Mouse (Mus musculus) Patski (cell line): ENCODE results near the gene Camta1. TPM values are rescaled to one million over a fixed set of nuclear protein-coding genes. Genes with fewer than 3 reads are reported as not detected.

ENCODE experiments used
- ATAC-seq: fragments of 100-300 bp; one replicate; pipeline ENCODE4 v1.8.0; 2021
- CTCF ChIA-PET: fragments of 350-600 bp; sonication (Branson Sonifier 250); formaldehyde crosslinking; loops from one replicate; lab custom pipeline; 2022; ENCODE audit warnings: inconsistent platforms; lab: Charles Lee
- POLR2A ChIA-PET: fragments of 350-600 bp; sonication (Branson Sonifier 250); formaldehyde crosslinking; loops from one replicate; lab custom pipeline; 2022; ENCODE audit warnings: antibody characterized with exemption, inconsistent platforms; lab: Charles Lee
- DNase-seq: peaks from one replicate; pipeline ENCODE4 v3.0.0-alpha.2; 2011; ENCODE audit warnings: low read depth, low spot score
- H3K27me3 ChIP-seq: fragments of 371-371 bp; one replicate; pipeline ENCODE4 v1.5.1; 2021
- CTCF ChIP-seq: fragments of 100-300 bp; IDR thresholded peaks from one replicate; pipeline ENCODE4 v1.5.1; 2021
- in situ Hi-C: fragments of 300-500 bp; cut with MboI; formaldehyde crosslinking; loops from 3 replicates; pipeline ENCODE4 v1.11.1; 2018; ENCODE audit warnings: low pct_unique_long_range_greater_than_20kb, mixed read lengths
- polyA plus RNA-seq: library from polyadenylated mRNA; unstranded; gene quantifications from one replicate; pipeline ENCODE4 v1.2.3, GENCODE M21; 2021

The Camta1 gene
- polyA plus RNA-seq, 1 experiment from 2014 or later, result 28.0 TPM

DNA sequence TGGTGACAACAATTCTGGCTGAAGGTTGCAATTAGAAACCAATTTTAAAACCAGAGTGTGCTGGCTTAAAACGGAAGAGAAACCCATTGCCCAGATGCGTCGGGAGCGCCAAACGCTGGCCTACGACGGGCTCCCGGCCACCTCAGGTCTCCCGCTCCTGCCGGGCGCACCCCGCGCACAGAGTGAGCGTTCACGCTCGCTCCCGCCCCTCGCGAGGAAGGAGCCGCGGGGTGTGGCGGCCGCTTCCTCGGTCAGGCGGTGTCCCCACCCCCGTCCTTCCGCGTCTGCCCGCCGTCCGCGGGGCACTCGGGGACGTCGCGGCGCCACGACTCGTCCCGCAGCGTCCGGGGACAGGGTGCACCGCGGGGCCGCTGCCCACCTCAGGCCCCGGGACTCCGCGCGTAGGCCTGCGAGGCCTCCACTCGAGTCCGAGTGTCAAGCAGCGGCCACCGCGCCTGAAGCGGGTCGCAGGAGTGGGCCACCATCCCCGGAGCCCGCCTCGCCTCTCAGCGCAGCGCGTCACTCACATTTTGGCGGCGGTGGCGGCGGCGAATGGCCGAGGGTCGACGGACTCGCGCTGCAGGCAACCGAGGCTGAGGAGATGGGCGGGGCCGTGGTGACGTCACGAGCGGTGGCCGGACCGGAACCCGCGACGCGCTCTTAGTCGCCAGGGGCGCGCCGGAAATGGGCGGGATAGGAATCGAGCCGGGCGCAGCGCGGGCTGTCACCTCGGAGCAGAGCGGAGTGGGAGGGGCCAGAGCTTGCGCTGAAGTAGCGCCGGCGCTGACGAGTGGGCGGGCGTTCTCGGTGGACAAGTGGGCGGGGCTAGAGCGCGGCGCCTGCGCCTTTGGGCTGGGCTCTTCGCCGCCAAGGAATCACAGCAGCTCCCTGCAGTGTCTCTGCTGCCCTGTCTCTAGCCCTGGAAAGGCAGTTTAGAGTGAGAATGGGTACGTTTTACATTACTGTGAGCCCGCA lies 804.0 kb downstream of the Camta1 start, which contains the start of gene Vamp3:
TSS of gene Vamp3 (minus strand) at position 617 of the 975 bp plus-strand sequence.
- in situ Hi-C loops, result no loop called here
- peak; percentile 97 for ATAC-seq
- CTCF ChIA-PET, result no interaction called here
- no peaks in the 10 kb centered on the region for H3K27me3 ChIP-seq
- POLR2A ChIA-PET, result no interaction called here
- TF ChIP-seq CTCF, result no peak
- DNase-seq, result peak; percentile 65

DNA sequence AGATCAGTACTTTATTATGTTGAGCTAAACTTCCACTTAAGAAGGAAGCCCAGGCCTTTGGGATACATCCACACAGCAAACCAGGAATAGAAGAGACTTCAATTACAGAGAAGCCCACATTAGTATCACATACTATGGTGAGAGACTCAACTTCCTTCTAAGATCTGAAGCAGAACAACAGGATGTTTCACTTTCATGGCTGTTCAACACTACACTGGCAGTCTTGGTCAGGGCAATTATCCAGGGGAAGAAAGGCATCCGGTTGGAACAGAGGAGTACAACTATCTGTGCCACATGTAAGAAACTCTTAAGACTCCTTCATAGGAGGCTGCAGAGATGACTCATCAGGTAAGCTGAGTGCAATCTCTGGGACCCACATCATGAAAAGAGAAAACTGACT lies 810.5 kb downstream of the Camta1 start:
- POLR2A ChIA-PET, result no interaction called here
- CTCF ChIA-PET, result no interaction called here
- no peaks in the 10 kb centered on the region for H3K27me3 ChIP-seq
- TF ChIP-seq CTCF, result no peak
- ATAC-seq (no peak), DNase-seq (no peak)
- in situ Hi-C loops, result no loop called here

DNA sequence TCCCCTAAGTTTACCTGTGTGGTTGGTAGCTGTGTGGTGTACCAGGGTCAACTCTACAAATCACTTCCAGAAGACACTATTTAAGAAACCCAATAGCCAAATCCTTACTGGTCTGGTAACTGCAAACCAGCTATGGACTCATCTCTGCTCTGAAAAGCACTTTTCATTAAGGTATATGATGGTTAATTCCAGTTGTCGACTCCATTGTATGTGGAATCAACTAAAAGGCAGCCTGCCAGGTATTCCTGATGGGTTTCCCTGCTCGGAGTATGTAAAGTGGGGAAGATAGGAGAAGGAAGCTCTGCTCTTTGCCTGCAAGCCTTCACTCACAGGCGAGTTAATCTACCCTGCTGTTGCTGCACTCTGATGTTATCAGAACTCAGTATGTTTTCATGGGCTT lies 815.2 kb downstream of the Camta1 start:
- TF ChIP-seq CTCF, result no peak
- DNase-seq (no peak), ATAC-seq (no peak)
- in situ Hi-C loops, result no loop called here
- CTCF ChIA-PET, result no interaction called here
- no peaks in the 10 kb centered on the region for H3K27me3 ChIP-seq
- POLR2A ChIA-PET, result no interaction called here

DNA sequence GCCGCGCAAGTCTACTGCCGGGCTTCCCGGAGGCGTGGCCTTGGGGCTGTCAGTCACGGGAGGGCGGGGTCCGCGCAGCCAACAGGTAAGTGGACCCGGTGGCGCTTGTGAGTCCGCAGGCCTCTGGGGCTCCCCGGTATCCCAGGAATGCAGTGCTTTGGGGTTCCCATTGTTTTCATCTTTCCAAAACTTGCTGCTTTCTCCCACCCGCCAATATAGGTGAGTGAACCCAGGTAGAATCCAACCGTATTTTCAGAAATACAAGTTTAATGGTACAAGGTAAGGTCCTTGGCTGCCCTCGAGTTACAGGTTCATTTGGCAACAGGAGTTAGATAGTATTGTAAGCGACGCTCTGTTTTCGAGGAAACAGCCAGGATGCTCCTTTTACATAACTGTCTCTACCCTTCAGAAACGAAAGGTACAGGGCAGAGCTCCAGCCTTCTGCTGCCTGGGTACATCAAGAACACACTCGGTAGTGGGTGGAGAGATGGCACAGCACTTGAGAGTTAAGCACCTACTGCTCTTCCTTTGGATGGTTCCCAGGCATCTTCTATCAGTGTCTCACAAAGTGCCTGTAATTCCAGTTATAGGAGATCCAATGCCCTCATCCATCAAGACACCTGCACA lies 816.6 kb downstream of the Camta1 start:
- no peaks in the 10 kb centered on the region for H3K27me3 ChIP-seq
- DNase-seq, result no peak
- ATAC-seq, result no peak
- POLR2A ChIA-PET, result no interaction called here
- CTCF ChIA-PET, result no interaction called here
- in situ Hi-C loops, result no loop called here
- no peak for TF ChIP-seq CTCF

DNA sequence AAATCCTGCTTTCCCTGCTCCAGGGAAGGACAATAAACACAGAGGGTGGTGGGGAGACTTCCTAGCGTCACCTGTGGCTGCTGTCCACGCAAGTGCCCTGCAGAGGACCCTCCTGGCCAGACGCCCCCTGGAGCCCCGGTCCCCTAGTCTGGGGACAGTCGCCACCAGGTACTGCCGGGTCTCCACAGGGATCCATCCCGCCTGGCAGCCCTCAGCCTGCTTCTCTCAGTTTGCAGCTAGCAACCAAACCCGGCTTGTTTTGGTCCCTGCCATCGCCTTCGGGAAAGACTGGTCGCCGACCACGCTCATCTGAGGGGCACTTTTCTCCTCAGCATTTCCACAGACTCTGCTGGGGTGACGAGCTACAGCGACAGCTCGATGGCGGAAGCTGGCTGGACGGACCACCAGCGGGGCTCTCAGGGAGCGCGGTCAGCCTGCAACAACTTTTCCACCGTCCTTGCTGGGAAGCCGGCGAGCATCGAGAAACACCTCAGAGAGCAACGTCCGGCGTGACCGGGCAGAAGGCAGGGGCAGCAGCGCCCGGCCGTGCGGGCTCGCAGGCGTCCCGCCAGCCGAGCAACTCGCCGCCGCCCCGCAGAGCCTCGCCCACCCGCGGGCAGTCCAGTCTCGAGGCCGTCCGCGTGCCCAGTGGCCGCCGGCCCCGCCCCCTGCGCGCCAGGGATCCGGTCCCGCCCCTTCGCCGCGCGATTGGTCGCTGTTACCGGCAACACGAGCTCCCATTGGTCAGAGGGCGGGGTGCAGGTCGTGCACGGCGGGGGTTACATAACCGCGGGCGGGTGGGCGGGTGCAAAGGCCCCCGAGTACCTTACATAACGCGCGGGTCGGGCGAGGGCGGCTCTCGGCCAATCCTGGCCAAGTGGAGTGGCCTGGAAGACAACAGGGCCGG lies 817.4 kb downstream of the Camta1 start, which contains the start of gene Per3:
TSS of gene Per3 (minus strand) at position 629 of the 907 bp plus-strand sequence.
- CTCF ChIA-PET, result no interaction called here
- in situ Hi-C loops, result no loop called here
- ATAC-seq, result peak; percentile 90

DNA sequence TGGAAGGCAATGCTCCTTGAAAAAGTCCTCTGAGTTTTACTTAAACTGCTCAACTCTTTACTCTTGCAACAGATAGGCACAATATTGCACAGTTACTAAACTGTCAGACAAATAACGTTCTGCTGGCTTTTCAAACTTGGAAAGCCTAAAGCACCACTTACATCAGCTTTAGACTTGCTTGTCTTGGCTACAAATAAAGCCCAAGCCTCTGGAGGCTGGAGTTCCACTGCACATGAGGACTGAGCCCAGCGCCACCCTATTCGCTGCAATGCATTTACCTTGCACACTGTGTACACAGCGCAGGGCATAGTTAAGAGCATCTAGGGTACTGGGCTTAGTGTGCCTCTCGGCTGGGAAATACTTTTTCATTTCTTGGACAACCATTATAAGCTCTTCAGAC lies 818.4 kb downstream of the Camta1 start:
- TF ChIP-seq CTCF, result no peak
- DNase-seq, result no peak

More for the DNA sequence above, 817.4 kb downstream of the Camta1 start, which contains the start of gene Per3:
- peak; percentile 67 for DNase-seq
- no peak for TF ChIP-seq CTCF
- POLR2A ChIA-PET, result no interaction called here
- no peaks in the 10 kb centered on the region for H3K27me3 ChIP-seq

DNA sequence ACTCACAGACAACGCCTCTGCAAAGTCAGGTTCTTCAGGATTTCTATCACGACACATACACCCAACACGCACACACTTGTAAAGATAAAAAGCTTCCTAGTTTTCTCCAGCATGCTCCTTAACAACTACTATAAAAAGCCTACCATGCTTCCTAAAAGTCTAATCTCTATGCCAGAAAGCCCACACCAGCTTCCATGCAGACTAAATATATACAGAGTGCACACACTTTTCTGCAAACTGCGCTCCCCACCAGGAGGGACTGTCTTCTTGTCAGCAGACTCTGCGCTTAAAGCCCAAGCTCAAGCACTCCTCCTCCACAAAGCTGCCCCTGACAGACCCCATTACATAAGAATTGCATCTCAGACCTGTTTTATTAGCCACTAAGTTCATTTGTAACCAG lies 820.2 kb downstream of the Camta1 start:
- TF ChIP-seq CTCF, result no peak
- CTCF ChIA-PET, result interaction anchor here (1.3 kb wide), 1 partner anchor 18 kb away, joined by 3 read pairs; no protein-coding TSS in a partner anchor
- in situ Hi-C loops, result no loop called here
- DNase-seq (no peak), ATAC-seq (no peak)
- no peaks in the 10 kb centered on the region for H3K27me3 ChIP-seq
- POLR2A ChIA-PET, result no interaction called here

More for the DNA sequence above, 818.4 kb downstream of the Camta1 start:
- ChIA-PET POLR2A (no interaction called here), CTCF (no interaction called here)
- in situ Hi-C loops, result no loop called here
- H3K27me3 ChIP-seq, result no peaks in the 10 kb centered on the region
- ATAC-seq, result no peak

DNA sequence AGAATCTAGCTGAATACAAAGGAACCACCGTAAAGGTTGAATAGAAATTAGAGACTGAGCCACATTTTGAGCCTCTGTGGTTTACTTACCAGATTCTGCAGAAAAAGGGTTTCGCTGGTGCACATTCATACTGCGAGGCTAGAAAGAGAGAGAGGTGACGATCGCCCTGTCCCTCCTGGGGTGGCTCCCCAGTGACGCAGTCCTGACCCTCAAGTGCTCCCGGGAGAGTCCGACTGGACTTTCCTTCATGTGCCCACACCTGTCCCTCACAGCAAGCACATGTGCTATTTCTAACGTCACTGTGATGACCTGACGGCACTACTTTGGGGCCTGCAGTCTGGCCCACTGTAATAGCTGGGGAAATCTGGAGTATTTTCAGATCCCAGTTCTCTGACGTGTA lies 823.9 kb downstream of the Camta1 start:
- ChIA-PET POLR2A (no interaction called here), CTCF (no interaction called here)
- in situ Hi-C loops, result no loop called here

DNA sequence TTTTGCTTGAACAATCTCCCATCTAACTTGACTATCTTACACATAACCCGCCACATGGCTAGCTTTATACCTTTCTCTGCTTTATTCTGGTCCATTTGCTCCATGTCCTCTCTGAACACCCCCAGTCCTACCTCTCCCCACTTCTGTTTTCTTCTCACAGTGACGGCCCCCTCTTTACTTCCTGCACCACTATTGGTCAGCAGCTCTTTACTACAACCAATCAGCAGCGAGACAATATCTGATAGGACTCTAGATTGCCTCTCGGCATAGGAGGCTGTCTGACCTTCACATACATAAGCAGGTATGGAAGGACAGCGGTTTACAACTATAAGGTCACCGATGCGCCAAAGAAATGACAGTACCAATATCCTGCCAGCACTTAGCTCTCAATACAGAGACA lies 825.2 kb downstream of the Camta1 start:
- POLR2A ChIA-PET, result no interaction called here
- no peak for ATAC-seq
- no peak for TF ChIP-seq CTCF
- in situ Hi-C loops, result no loop called here
- CTCF ChIA-PET, result no interaction called here
- no peak for DNase-seq
- no peaks in the 10 kb centered on the region for H3K27me3 ChIP-seq

More for the DNA sequence above, 823.9 kb downstream of the Camta1 start:
- no peak for TF ChIP-seq CTCF
- DNase-seq, result no peak
- no peaks in the 10 kb centered on the region for H3K27me3 ChIP-seq
- ATAC-seq, result no peak

DNA sequence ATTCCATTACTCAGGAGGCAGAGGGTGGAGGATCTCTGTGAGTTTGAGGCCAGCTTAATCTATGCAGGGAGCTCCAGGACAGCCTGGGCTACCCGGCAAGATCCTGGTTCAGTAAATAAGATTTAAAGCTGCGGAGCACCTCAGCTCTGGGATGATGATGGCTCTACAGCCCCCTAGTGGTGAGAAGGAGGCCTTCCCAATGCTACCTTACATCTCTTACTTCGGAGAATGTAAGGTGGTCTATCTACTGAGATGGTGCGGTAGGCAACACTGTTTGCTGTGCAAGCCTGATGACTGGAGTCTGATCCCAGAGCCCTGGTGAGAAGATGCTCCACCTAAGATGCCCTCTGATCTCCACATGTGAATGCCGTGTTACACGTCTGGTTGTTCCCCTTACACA lies 834.7 kb downstream of the Camta1 start:
- DNase-seq (no peak), ATAC-seq (no peak)
- POLR2A ChIA-PET, result no interaction called here
- H3K27me3 ChIP-seq, result no peaks in the 10 kb centered on the region
- TF ChIP-seq CTCF, result peak; percentile 76
- CTCF ChIA-PET, result interaction anchor here (0.8 to 1.3 kb wide), 2 partner anchors 20 to 61 kb away, joined by 3 to 5 read pairs; no protein-coding TSS in a partner anchor
- in situ Hi-C loops, result no loop called here
